Mouse (Mus musculus) lung, postnatal 36 days (tissue): ENCODE data around the gene Tmem265.

Source experiments
- DNase-seq: peaks from one replicate; pipeline ENCODE4 v3.0.0; 2022; ENCODE audit warnings: mixed read lengths

Gene Tmem265

DNA sequence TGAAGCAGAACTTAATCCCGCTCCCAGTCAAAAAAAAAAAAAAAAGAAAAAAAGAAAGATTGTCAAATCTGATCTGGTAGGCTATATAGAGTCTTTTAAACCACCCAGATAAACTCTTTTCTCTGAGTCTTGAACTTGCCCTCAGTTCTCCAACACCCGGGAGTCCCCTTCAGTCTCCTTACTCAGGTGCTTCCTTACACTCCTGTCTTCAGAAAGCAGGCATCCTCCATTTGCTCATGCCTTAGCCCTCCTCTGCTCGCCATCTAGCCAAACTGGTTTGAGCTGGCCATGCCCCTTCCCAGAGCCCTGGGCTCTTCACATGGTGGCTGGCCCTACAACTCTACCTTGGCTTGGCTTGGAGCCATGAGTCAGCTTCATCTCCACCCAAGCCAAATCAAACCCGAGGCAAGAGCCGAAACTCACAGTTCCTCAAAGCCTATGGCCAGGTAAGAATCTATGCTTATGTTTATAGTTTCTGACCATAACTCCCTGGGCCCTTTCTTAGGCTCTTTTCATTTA, at the start of gene Tmem265:
Gene Tmem265, plus strand, starts transcription at position 51 of the 519 bp plus-strand sequence.
- DNase-seq, result peak; percentile 55

DNA sequence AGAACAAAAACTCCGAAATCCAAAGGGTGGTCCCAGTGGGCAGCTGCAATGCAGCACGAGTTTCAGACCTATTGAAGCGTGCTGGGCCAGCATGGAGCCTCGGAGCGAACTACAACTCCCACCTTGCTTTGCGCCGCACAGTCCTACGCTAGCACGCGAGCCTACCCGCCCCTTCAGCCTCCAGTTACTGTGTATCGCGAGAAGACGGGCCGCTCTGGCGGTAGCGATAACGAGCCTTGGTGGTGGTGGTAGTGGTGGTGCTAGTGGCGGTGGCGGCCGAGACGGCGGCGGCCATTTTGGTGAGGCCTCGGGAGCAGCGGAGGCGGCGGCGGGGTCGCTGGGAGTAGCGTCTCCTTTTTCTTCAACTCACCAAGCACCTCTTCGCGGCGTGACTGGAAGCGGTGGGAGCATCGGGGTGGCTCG, 49.4 kb upstream of the Tmem265 start, which contains the start of gene Srcap:
Gene Srcap, plus strand, starts transcription at position 176 of the 423 bp plus-strand sequence.
- DNase-seq, result peak; percentile 99

DNA sequence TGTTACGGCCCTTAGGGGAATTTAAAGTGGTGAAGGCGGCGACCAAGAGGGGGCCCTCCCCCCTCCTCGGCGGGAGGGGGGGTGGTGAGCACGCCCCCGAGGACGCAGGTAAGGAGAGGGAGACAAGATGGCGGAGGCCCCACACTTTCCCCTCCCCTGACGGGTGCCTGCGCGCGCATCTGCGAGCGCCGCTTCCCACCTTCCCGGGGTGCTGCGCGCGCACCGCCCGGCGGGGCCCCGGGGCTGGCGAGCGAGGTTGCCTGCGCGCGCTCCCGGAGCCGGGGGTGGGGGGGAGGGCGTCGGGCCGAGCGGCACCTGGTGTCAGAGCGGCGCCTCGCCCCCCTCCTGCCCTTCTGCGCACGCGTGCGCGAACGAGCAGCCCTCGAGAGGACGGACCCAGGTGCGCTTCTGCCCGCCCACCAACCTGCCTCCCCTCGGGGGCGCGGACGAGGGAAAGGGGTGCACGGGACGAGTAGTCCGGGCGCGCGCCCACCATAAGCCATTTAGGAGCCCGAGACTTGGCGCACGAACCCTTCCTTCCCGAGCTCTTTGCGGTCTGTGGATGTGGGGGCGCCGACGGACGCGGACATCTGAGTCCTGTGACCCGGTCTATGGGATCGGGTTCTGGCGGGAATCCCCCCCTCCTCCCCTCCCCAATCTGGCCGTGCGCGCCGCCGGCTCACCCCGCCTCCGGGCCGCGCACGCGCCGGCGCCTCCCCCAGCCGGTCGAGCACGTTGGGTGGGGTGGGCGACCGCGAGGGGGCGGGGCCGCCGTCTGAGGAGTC, 48.8 kb upstream of the Tmem265 start:
- DNase-seq, result peak; percentile 91

DNA sequence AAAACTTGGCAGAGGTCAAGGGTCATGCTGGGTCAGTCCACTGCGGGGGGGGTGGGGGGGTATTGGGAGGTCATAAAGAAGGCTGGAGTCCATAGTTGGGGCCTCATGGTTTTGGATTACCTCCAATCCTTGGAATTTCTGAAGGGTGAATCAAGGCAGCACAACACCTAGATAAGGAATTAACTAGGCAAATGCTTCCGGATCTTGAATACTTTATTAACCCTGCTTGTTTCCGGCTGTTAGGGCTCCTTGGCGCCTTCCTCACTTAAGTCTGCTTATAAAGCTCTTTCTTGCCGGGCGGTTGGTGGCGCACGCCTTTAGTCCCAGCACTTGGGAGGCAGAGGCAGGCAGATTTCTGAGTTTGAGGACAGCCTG, 48.2 kb upstream of the Tmem265 start:
- peak; percentile 49 for DNase-seq

DNA sequence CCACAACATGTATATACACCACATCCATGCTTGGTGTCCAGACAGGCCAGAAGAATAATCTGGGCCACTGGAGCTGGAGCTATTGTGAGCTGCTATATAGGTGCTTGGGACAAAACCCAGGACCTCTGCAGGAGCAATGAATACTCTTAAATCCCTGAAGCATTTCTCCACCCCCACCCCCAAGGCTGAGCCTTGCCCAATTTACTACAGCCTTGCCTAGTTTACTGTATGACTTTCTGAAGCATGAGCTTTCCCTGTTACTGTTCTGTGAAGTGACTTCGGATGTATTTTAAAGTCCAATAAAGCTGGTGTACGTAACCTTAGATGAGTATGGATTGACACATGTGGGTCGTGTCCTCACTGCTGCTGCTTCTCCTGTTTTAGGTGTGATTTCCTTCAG, 47.4 kb upstream of the Tmem265 start:
- DNase-seq, result no peak

DNA sequence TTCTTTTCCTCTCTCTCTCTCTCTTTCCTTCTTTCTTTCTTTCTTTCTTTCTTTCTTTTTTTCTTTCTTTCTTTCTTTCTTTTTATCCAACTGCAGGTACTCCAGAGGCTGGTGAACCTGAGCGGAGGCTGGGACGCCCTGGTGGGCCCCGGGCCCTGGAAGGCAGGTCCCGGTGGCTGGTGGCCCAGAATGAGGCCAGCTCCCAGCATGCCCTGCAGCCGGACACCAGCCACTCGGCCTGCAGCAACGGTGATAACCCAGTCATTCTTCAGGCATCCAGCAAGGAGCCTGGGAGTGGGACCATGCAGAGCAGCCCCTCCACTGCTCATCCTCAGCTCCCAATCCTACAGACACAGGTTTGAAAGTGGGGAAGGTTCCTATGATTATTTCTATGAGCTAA, 45.3 kb upstream of the Tmem265 start:
- DNase-seq, result no peak

DNA sequence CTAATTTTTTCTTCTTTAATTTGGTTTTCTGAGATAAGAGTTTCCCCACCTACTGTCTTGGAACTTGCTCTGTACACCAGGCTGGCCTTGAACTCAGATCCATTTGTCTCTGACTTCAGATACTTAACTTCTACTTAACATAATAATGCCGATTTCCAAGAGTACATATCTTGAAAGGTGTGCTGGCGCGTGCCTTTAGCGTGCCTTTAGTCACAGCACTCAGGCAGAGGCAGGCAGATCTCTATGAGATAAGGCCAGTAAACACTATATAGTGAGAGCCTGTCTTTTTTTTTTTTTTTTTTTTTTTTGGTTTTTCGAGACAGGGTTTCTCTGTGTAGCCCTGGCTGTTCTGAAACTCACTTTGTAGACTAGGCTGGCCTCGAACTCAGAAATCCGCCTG, 44.8 kb upstream of the Tmem265 start:
- DNase-seq, result no peak

DNA sequence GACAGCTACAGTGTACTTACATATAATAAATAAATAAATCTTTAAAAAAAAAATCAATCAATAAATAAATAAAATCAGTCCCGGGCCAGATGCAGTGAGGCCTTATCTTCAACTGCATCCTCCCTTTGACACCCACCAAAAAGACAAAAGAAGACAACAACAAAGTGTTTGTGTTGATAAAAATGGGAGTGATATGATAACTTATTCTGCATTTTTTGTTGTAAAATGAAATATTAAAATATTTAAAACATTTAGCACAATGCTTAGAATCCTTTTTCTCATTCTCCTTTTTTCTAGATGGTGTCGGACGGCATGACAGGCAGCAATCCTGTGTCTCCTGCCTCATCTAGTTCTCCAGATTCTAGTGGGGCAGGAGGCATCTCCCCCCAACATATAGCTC, 41.9 kb upstream of the Tmem265 start, which contains the start of gene Gm42715:
Gene Gm42715, plus strand, starts transcription at position 301 of the 400 bp plus-strand sequence.
- no peak for DNase-seq

DNA sequence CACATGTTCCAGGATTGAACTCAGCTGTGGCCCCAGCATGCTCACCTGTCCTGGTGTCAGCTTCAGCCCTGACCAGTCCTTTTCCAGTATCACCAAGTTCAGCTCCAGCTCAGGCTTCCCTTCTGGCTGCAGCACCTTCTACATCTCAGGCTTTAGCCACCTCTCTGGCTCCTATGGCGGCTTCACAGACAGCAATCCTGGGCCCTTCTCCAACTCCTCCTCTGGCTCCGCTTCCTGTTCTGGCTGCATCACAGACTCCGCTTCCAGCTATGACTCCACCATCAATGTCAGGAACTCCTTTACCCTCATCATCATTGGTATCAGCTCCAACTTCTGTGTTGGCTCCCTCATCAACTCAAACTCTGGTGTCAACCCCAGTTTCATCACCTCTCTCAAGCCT, 19.5 kb upstream of the Tmem265 start:
- DNase-seq, result no peak

DNA sequence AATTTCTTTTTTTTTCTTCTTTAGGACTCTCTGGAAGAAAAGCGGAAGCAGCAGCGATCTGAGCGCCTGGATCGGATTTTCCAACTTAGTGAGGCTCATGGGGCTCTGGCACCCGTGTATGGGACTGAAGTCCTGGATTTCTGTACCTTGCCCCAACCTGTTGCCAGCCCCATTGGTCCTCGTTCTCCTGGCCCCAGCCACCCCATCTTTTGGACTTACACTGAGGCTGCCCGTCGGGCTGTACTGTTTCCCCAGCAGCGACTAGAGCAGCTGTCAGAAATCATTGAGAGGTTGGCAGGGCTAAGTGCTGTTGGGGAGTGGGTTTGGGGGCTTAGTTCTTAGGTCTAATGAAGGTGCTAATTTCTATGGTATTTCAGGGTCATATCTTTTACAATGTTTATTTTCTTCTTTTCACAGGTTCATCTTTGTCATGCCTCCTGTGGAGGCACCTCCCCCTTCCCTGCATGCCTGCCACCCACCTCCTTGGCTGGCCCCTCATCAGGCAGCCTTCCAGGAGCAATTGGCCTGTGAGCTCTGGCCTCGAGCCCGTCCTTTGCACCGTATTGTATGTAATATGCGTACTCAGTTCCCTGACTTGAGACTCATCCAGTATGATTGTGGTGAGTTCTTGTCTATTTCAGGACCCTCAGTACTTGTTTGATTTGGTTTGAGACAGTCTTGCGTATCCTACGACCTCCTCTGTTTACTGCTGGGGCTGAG, 11.9 kb upstream of the Tmem265 start:
- DNase-seq, result no peak

DNA sequence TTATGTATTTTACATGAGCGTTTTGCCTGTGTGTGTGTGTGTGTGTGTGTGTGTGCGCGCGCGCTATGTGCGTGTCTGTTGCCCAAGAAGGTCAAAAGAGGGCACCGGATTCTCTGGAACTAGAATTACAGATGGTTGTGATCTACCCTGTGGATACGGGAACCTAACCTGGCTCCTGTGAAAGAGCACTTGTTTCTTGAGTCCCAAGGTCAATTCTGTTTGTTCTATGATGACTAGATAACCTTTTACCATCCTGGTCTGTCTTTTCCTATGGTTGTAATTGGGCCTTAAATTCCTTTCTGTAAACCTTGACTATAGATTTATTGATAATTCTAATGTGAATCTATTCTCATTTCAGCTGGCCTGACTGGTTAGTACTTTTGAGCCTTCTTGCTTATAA, 9.6 kb upstream of the Tmem265 start:
- no peak for DNase-seq

DNA sequence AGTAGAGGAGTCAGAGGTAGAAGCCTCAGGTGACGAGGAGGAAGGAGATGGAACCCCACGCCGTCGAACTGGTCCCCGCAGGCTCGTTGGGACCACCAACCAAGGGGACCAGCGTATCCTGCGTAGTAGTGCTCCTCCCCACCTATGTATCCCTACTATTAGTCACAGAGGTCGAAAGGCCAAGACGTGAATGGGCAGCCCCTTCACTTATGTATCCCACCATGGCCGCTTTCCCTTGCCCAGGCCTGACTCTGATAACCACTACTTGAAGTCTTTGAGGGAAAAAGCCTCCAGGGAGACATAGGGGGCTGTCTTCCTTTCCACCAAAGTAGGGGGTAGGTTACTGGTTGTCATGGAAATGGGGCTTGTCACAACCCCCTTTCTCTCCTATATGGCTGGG, 610 bp upstream of the Tmem265 start:
- DNase-seq, result no peak

DNA sequence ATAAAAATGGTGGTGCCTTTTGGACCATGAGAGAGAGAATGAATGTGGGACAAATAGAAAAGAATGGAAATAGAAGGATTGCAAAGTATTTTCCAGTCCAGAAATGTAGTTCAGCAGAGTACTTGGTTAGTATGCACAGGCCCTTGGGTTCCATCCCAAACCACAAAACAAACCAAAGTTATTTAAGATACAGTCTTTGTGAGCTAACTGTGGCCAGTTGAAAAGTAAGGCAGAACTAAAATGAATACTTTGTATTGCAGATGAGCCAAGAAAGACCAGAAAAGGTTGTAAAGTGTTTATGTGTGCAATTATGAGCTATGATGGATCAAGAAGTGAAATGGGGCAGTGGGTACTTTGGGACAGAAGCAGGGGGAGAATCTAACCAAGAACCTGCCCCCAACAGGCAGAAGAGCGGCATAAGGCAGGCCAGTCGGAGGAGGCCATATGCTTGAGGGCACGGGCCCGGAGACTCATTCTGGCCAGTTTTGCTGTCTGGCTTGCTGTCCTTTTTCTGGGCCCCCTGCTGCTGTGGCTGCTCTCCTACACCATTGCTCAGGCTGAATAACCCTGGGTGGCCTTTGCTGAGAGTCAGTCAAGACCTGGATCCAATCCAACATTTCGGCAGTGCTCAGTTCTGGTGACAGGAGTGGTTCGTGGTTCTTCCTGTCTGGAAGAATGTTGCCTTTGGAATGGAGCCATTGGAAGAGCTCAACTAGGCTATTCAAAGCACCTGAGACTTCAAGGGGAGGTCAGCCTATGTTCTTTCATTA, 3.4 kb downstream of the Tmem265 start:
- DNase-seq, result peak; percentile 70

DNA sequence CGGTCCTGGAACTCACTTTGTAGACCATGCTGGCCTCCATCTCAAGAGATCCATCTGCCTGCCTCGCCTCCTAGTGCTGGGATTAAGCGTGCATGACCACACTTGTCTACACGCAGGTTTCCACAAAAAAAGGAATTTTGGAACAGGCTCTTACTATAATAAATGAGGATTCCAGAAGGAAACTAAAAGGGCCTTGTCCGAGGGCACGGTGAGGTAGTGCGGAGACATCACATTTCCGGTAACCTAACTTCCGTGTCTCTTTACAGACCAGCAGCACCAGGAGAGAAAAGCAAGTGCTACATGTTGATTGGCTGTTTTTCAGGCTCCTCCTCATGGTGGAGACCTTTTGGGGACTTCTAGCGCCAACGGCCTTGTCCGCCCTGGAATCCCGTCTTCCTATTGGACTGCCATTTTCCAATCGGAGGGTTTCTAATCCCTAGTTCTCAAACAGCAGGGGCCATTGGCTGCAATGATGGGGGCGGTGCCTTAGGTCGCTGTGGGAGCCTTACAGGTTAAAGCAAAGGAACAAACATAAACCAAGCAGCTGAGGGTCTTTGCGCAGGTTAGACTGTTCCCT, 11.8 kb downstream of the Tmem265 start, which contains the start of gene Phkg2:
Gene Phkg2, plus strand, starts transcription at position 446 of the 577 bp plus-strand sequence.
- DNase-seq, result peak; percentile 98

DNA sequence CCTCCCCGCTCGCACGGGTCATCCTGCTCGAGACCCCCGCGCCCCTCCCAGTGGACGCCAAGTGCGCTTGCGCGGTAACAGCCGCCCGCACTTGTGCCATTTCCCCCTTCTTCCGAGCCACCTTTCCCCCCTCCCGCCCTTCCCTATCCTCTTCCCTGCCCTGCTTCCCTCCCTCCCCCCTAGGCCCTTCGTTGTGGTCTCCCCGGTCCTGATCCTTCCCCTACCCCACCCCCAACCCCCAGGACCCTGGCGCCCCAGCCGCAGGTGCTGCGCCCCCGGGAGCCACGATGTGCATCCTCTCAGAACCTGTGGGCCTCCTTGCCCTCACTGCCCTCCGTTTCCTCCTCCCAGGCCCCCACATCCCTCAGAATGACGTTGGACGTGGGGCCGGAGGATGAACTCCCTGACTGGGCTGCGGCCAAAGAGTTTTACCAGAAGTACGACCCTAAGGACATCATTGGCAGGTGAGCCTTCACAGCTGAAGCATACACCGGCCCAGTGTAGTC, 12.4 kb downstream of the Tmem265 start:
- no peak for DNase-seq

DNA sequence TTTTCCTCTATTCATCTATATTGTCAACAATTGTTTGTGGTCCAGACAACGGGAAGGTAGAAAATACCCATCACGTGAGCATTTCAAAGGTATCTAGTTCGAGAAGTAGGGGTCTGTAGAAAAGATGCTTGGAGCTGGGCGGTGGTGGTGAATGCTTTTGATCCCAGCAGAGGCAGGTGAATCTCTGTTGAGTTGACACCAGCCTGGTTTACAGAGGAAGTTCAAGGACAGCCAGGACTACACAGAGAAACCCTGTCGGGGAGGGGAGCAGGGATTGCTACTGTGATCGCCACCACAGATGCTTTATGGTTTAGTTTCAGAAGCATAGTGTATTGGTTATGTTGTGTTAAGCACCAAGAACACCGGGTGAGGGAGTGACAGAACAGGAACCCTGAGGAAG, 12.9 kb downstream of the Tmem265 start:
- DNase-seq, result no peak

DNA sequence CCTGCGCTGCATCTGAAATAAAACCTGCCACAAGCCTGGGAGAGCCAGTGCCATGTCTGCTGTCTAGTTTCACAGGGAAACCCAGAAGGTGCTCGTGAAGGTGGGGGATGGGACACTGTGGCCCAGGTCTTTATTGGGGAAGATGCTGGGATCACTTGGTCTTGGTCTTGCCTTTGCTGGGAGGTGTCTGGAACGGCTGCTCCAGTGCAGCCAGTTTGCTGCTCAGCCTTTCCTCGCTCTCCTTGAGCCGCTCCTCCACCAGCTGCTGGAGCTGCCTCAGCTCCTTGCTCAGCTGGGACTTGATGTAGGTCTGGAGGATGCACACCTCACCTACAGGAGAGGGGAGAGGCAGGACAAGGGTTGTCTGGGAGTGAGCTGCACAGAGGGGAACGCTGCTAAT, 22.1 kb downstream of the Tmem265 start:
- DNase-seq, result no peak

DNA sequence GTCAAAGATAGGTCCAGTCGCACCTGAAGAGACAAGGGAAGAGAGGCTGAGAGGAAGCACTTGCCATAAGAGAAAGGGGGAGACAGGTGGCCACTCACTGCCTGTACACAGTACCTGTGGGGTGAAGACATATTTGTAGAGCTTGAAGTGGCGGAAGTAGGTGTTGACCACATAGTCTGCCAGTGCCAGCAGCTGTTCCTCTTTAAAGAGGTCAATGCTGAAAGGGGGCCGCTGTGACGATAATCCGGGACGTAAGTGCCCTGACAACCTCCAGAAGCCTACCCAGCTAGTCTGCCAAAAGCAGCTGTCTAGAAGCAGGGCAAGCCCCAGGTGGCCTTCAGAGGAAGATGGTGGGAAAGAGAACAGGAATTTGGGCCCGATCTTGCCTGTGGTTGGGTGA, 23.8 kb downstream of the Tmem265 start:
- peak; percentile 62 for DNase-seq

DNA sequence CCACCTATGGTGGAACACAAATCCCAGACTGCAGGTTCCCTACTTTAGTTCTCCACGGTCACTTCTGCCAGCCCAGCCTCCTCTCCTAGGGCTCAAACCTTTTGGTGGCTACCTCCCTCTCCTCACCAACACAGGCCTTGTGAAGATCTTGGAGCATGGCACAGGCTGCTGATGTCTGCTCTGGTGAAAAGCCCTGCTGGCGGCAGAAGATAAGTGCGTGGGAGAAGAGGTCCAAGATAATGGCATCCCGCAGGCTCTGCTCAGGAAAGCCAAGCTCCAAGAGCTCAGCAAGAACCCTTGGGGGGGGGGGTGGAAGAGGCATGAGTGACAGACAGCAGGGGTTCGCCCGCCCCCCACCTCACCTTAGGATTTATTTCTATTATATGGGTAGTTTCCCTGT, 25.0 kb downstream of the Tmem265 start:
- DNase-seq, result no peak

DNA sequence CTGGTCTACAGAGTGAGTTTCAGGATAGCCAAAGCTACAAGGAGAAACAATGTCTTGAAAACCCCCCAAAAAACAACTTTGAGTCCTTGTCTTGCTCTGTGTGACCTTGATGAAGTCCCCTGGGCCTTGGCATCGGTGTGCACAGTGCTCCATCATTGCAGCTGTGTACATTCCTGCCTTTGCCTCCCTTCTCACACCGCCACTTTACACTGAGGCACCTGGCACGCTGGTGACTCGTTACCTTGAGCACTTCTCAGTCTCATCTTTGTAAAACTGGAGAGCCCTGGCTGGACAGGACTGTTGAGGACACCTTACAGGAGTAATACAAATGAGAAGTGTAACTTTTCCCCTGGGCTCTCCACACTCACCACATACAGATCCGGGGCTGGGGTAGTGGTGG, 26.0 kb downstream of the Tmem265 start:
- no peak for DNase-seq

DNA sequence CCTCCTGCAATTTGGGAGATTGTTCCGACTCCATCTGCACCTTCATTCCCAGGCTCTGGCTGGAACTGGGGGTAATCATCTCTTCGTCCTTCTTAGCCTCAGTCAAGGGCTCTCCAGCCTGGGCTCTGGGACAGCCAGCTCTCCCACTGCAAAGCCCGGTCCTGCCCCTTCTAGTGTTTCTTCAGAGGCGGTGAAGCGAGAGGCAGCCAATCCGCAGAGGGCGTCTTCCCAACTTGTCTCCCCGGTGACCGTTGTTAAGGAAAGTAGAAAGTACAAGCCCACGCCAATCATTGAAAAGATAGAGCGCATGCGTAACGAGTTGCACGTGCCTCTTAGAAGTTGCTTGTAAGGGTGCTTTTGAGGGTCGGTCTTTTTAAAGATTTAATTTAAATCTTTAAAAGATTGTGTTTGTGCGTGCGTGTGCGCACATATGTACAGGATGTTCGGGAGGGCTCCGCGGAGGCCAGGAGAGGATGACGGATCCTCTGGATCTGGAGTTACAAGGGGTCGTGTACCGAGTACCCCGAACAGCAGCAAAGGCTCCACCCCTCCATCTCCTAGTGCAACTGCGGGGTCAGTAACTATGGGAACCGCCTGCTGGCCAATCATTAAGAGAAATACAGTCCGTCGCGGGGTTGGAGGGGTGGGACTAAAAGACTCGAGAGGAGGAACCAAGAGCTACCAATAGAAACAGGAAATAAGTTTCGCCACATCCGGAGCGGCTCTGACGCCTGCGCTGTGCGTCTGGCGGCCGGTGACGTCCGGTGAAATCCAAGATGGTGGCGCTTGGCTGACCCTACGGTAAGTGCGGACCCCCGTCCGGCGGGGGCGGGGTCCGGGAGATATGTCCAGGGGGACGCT, 27.1 kb downstream of the Tmem265 start, which contains the start of the genes Ccdc189 and Rnf40:
Gene Ccdc189, minus strand, starts transcription at position 585 of the 861 bp plus-strand sequence.
Gene Rnf40, plus strand, starts transcription at position 757 of the 861 bp plus-strand sequence.
- peak; percentile 99 for DNase-seq
